Mouse (Mus musculus) neural tube, embryonic 14.5 days (tissue): ENCODE data around the gene Lrsam1. TPM values are rescaled to one million over a fixed set of nuclear protein-coding genes. Genes with fewer than 3 reads are reported as not detected.

Experiments used
- ATAC-seq: fragments of 200-750 bp; cut with Nextera tagmentation; 2 replicates; pipeline ENCODE4 v1.8.0; 2017; ENCODE audit warnings: low read depth, mild to moderate bottlenecking, moderate TSS enrichment, moderate library complexity
- H3K27ac ChIP-seq: fragments of 300-500 bp; sonication (generic); 2 replicates; pipeline ENCODE4 v1.5.1; 2014; ENCODE audit warnings: low read depth, mild to moderate bottlenecking, control low read depth, low read length, moderate library complexity, mixed read lengths
- H3K27me3 ChIP-seq: fragments of 300-500 bp; sonication (generic); 2 replicates; pipeline ENCODE4 v1.6.1; 2014; ENCODE audit warnings: low read length; ENCODE audit not compliant: control insufficient read depth, insufficient read depth
- H3K36me3 ChIP-seq: fragments of 300-500 bp; sonication (generic); 2 replicates; pipeline ENCODE4 v1.6.1; 2014; ENCODE audit warnings: low read length, mixed read lengths; ENCODE audit not compliant: control insufficient read depth, insufficient read depth
- H3K4me1 ChIP-seq: fragments of 300-500 bp; sonication (generic); 2 replicates; pipeline ENCODE4 v1.6.1; 2014; ENCODE audit warnings: low read length; ENCODE audit not compliant: control insufficient read depth, insufficient read depth
- H3K4me2 ChIP-seq: fragments of 300-500 bp; sonication (generic); 2 replicates; pipeline ENCODE4 v1.6.1; 2014; ENCODE audit warnings: mild to moderate bottlenecking, low read depth, low read length, control low read depth
- H3K4me3 ChIP-seq: fragments of 300-500 bp; sonication (generic); 2 replicates; pipeline ENCODE4 v1.5.1; 2014; ENCODE audit warnings: low read depth, low read length, control low read depth, mixed read lengths
- H3K9ac ChIP-seq: fragments of 300-500 bp; sonication (generic); replicated peaks from 2 replicates; pipeline ENCODE4 v1.6.1; 2014; ENCODE audit warnings: low read depth, mild to moderate bottlenecking, control low read depth, low read length, mixed read lengths
- H3K9me3 ChIP-seq: fragments of 300-500 bp; sonication (generic); 2 replicates; pipeline ENCODE4 v1.6.1; 2016; ENCODE audit warnings: low read length; ENCODE audit not compliant: control insufficient read depth
- WGBS: fragments of 180-500 bp; shearing (Covaris S2); extraction: QIAGEN DNeasy Blood & Tissue Kit; methylation state at CpG from one replicate; pipeline ENCODE4 v1.1.7; 2014; 5-methylcytosine and 5-hydroxymethylcytosine counted together
- polyA plus RNA-seq: library from polyadenylated mRNA; unstranded; fragments of >200 nt; fragmentation: Nextera tagmentation; extraction: Ambion mirVana; gene quantifications from 2 replicates; pipeline ENCODE4 v1.2.1, GENCODE M21; 2014

The Lrsam1 gene
- polyA plus RNA-seq, 1 experiment from 2014 or later, result 19.3 TPM

DNA sequence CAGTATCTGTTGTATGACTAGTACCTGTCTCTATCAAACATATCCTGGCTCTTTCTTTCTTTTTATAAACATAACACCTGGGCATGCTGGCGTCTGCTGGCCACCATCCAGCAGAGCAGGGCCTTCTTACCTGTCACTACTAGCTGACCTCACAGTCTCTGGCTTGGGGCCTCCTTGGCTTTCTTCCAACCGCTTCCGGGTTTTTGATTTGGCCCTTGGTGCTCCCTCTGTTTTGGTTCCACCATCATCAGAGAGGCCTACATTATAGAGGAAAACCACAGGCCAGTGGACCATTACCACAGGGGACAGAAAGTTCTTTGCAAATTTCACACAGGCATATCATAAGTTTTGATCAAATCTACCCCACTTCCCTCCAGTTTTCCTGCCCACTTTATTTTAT lies 28.0 kb upstream of the Lrsam1 start:
- Histone ChIP-seq H3K4me3 (no peak overlapping the region), H3K4me2 (no peak overlapping the region), H3K27me3 (no peaks in the 10 kb centered on the region), H3K4me1 (no peaks in the 10 kb centered on the region), H3K27ac (no peak overlapping the region), H3K9ac (no peak overlapping the region), H3K36me3 (no peaks in the 10 kb centered on the region), H3K9me3 (no peaks in the 10 kb centered on the region)
- ATAC-seq, result no peak
- WGBS, result 84% methylated on average over 3 of the region's 3 CpGs

- no peaks in the 10 kb centered on the region for H3K36me3 ChIP-seq
- 71% methylated on average over 8 of the region's 8 CpGs for WGBS
- H3K9ac ChIP-seq, result no peak overlapping the region
- no peak overlapping the region for H3K4me2 ChIP-seq
- no peaks in the 10 kb centered on the region for H3K27me3 ChIP-seq
- no peak overlapping the region for H3K27ac ChIP-seq
- no peak for ATAC-seq
- H3K4me3 ChIP-seq, result no peak overlapping the region
- no peaks in the 10 kb centered on the region for H3K9me3 ChIP-seq
- H3K4me1 ChIP-seq, result peaks cover 10% of the 10 kb centered on the region; the same call in 1 of the 2 replicates
Observed at GRCm38 (mm10) chr2:32985844-32986243, 24.4 kb upstream of the Lrsam1 start.

DNA sequence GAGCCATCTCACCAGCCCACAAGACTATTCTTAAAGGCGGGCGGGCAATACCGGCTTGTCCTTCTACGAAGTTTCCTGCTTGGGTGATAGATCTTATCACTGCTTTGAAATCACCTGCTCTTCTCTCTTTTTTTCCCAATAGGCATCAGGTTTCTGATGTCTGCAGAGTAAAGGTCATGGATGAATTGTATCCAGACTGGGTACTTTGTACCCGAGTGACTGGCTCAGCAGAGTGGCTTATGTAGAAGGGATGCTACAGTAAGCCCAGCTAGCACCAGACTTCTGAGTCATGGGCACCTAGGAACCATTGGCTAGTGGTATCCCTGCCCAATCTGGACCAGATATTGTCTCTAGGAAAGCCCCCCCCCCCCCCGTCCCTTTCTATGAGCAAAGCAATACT lies 22.2 kb upstream of the Lrsam1 start:
- WGBS, result 61% methylated on average over 6 of the region's 6 CpGs
- ATAC-seq, result no peak
- Histone ChIP-seq H3K36me3 (no peaks in the 10 kb centered on the region), H3K9ac (no peak overlapping the region), H3K4me1 (peaks cover 14% of the 10 kb centered on the region; the same call in 1 of the 2 replicates), H3K9me3 (no peaks in the 10 kb centered on the region), H3K27me3 (no peaks in the 10 kb centered on the region), H3K27ac (no peak overlapping the region), H3K4me2 (no peak overlapping the region), H3K4me3 (no peak overlapping the region)

- H3K9ac ChIP-seq, result no peak overlapping the region
- no peaks in the 10 kb centered on the region for H3K9me3 ChIP-seq
- no peak overlapping the region for H3K27ac ChIP-seq
- H3K4me3 ChIP-seq, result peak overlapping the region; percentile 78
- 3% methylated on average over 4 of the region's 4 CpGs for WGBS
- ATAC-seq, result no peak
- peak overlapping the region; percentile 72 for H3K4me2 ChIP-seq
- H3K36me3 ChIP-seq, result no peaks in the 10 kb centered on the region
- no peaks in the 10 kb centered on the region for H3K27me3 ChIP-seq
- peaks cover 14% of the 10 kb centered on the region; the same call in 1 of the 2 replicates for H3K4me1 ChIP-seq
Observed at GRCm38 (mm10) chr2:32982700-32983099, 21.3 kb upstream of the Lrsam1 start.

- Histone ChIP-seq H3K9me3 (no peaks in the 10 kb centered on the region), H3K9ac (peak within 1 kb of the TSS; percentile 65), H3K4me3 (peak within 1 kb of the TSS; percentile 78), H3K27me3 (no peaks in the 10 kb centered on the region), H3K27ac (peak within 1 kb of the TSS; percentile 74), H3K4me1 (peaks cover 14% of the 10 kb centered on the region; the same call in 1 of the 2 replicates), H3K36me3 (peaks cover 1% of the 10 kb centered on the region; the same call in 1 of the 2 replicates), H3K4me2 (peak within 1 kb of the TSS; percentile 72)
- peak; percentile 99 for ATAC-seq
- WGBS, result under 1% methylated on average over 50 of the region's 50 CpGs
Observed at GRCm38 (mm10) chr2:32981725-32982271, 20.4 kb upstream of the Lrsam1 start, which contains the start of gene Slc2a8. Gene Slc2a8 (minus strand): TSS chr2:32982083.

DNA sequence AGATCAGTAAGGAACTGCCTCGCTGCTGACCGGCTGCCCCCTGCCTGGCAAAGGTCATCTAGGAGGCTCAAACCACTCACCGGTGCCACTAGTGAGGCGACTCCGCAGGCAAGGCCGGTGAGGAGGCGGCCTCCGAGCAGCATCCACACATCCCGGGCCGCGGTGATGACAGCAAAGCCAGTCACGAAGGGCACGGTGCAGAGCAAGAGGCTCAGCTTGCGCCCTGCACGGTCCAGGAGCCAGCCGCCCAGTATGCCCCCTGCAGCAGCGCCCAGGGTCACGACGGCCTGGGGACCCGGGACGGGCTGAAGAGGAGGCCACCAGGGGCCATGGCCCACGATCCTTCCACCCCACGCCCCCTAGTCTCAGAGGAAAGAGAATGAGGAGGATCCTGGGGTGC lies 19.9 kb upstream of the Lrsam1 start:
- 2% methylated on average over 23 of the region's 23 CpGs for WGBS
- Histone ChIP-seq H3K4me3 (peak overlapping the region; percentile 78), H3K36me3 (peaks cover 4% of the 10 kb centered on the region; the same call in 1 of the 2 replicates), H3K4me1 (peaks cover 14% of the 10 kb centered on the region; the same call in 1 of the 2 replicates), H3K9me3 (no peaks in the 10 kb centered on the region), H3K27ac (peak overlapping the region; percentile 74), H3K9ac (peak overlapping the region; percentile 65), H3K27me3 (no peaks in the 10 kb centered on the region), H3K4me2 (peak overlapping the region; percentile 72)
- ATAC-seq, result peak; percentile 52

DNA sequence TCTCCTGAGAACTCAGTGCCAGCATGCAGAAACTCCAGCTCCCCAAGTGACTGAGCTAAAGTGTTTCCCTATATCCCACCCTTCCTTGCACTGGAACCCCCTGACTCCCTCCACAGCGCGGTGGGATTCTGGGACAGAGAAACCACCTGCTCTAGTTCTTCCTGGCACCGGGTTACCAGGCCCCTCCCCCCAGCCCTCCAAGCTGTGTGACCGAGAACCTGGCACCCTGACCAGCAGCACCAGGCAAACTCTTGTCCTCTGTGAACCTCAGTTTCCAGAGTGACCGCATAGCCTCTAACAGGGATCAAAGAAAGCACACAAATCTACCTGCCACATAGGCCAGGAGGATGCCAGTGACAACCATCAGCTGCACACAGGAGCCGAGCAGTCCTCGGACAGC lies 18.3 kb upstream of the Lrsam1 start:
- Histone ChIP-seq H3K27ac (no peak overlapping the region), H3K4me1 (peaks cover 14% of the 10 kb centered on the region; the same call in 1 of the 2 replicates), H3K9me3 (no peaks in the 10 kb centered on the region), H3K27me3 (no peaks in the 10 kb centered on the region), H3K36me3 (peaks cover 4% of the 10 kb centered on the region), H3K9ac (no peak overlapping the region), H3K4me2 (no peak overlapping the region), H3K4me3 (no peak overlapping the region)
- no peak for ATAC-seq
- 85% methylated on average over 7 of the region's 7 CpGs for WGBS

GRCm38 (mm10) chr2:32978675-32979074 lies 17.3 kb upstream of the Lrsam1 start:
- H3K9ac ChIP-seq, result no peak overlapping the region
- no peaks in the 10 kb centered on the region for H3K27me3 ChIP-seq
- WGBS, result 79% methylated on average over 3 of the region's 3 CpGs
- H3K36me3 ChIP-seq, result peaks cover 13% of the 10 kb centered on the region
- no peaks in the 10 kb centered on the region for H3K9me3 ChIP-seq
- no peak for ATAC-seq
- H3K27ac ChIP-seq, result no peak overlapping the region
- peaks cover 14% of the 10 kb centered on the region; the same call in 1 of the 2 replicates for H3K4me1 ChIP-seq
- H3K4me2 ChIP-seq, result no peak overlapping the region
- no peak overlapping the region for H3K4me3 ChIP-seq

GRCm38 (mm10) chr2:32977114-32977513 lies 15.7 kb upstream of the Lrsam1 start:
- Histone ChIP-seq H3K4me2 (no peak overlapping the region), H3K9ac (no peak overlapping the region), H3K4me3 (no peak overlapping the region), H3K36me3 (peaks cover 13% of the 10 kb centered on the region), H3K9me3 (no peaks in the 10 kb centered on the region), H3K27ac (no peak overlapping the region), H3K27me3 (no peaks in the 10 kb centered on the region), H3K4me1 (peaks cover 7% of the 10 kb centered on the region; the same call in 1 of the 2 replicates)
- 74% methylated on average over 5 of the region's 5 CpGs for WGBS
- ATAC-seq, result no peak
